Comparison of ENCODE assay signal across 18 mouse cellular contexts in the genomic region with DNA sequence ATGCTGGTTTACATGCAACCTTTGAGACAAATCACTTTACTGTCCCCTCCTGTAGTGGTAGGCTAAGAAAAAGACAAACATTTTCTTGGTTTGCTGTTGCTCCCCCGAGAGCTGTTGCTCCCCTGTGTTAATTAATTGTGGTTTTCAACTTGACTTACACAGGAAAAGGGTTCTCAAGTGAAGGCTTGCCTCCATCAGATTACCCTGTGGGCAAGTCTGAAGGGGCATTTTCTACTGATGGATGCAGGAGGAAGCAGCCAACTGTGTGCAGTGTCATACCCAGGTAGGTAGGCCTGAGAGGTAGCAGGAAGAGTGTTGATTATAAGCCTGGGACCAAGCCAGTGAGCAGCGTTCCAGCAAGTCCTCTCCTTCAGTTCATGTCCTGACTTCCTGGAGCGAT.
"Had no signal": no experiment of that assay in that cellular context is flagged by ENCODE, and none has a peak within 500 bp of the region (broad histone marks: within the 10 kb centered on the region; RNA-seq: fewer than 3 reads in every experiment).

No protein-coding gene starts in this region.

- H3K27ac ChIP-seq: midbrain, embryonic 10.5 days; midbrain, embryonic 13.5 days; neural tube, embryonic 15.5 days had no signal

- H3K9ac ChIP-seq: lung, embryonic 14.5 days; midbrain, embryonic 13.5 days; neural tube, embryonic 13.5 days; neural tube, embryonic 15.5 days had no signal

- DNase-seq: lung, adult 18-20 months; lung, embryonic 14.5 days; lung, postnatal 10 days; lung, postnatal 4 days; retina, postnatal 1 day; right cerebral cortex, adult 18-20 months; right cerebral cortex, postnatal 25 days; right cerebral cortex, postnatal 4 days; spleen, adult 18-20 months; thymus, adult 18-20 months; thymus, postnatal 14 days; thymus, postnatal 36 days had no signal

- H3K36me3 ChIP-seq: midbrain, embryonic 10.5 days; midbrain, embryonic 13.5 days; neural tube, embryonic 13.5 days; neural tube, embryonic 15.5 days had no signal

- H3K4me1 ChIP-seq: midbrain, embryonic 10.5 days; midbrain, embryonic 13.5 days; neural tube, embryonic 13.5 days had no signal

- H3K27me3 ChIP-seq: midbrain, embryonic 13.5 days; neural tube, embryonic 13.5 days; neural tube, embryonic 15.5 days had no signal

- H3K4me2 ChIP-seq: lung, embryonic 14.5 days; midbrain, embryonic 13.5 days; neural tube, embryonic 13.5 days; neural tube, embryonic 15.5 days had no signal

- H3K9me3 ChIP-seq: midbrain, embryonic 10.5 days; midbrain, embryonic 13.5 days; neural tube, embryonic 13.5 days; neural tube, embryonic 15.5 days had no signal

- ATAC-seq: midbrain, embryonic 13.5 days; midbrain, embryonic 16.5 days had no signal

- H3K4me3 ChIP-seq: midbrain, embryonic 10.5 days; midbrain, embryonic 13.5 days; myocyte; neural tube, embryonic 13.5 days; neural tube, embryonic 15.5 days had no signal
